Mouse (Mus musculus): Measurements from ENCODE around the gene Sipa1l3. TPM values are rescaled to one million over a fixed set of nuclear protein-coding genes. Genes with fewer than 3 reads are reported as not detected.
A peak's percentile ranks its signal among the peaks of the same experiment; 100 is the strongest.

Gene Sipa1l3
- polyA plus RNA-seq, 1 experiment from 2014 or later = 17.4 TPM

DNA sequence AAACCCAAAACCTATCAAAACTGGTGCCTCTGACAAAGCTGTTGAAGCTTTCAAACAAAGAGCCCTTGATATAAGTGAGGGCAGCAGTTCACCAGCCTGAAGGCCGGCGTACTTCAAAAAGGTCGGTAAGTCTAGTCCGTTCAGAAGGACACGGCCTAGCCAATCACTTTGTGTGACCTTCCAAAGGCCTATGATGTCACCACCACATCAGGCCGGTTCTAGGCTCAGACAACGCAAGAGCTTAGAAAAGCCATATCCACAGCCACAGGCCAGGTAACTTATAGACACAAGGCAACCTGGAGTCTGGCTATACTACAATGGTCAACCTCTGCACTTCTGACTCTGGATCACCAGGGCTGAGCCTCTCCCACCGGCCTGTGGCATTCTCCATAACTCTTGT lies 238.5 kb downstream of the Sipa1l3 start:
- peak overlapping the region; percentile 93 for H3K4me2 ChIP-seq (replicated peaks; ENCODE audit: low read depth, low read length)
- no peak for ATAC-seq (ENCODE audit: low FRiP score, low TSS enrichment)
- H3K9me3 ChIP-seq (ENCODE audit: control insufficient read depth, low read length) = no peaks in the 10 kb centered on the region
- H3K36me3 ChIP-seq (ENCODE audit: control insufficient read depth, insufficient read depth, low read length) = no peaks in the 10 kb centered on the region
- H3K4me3 ChIP-seq (ENCODE audit: low read length) = peak overlapping the region; percentile 50
- H3K27ac ChIP-seq (ENCODE audit: low read depth, low read length) = no peak overlapping the region
- H3K4me1 ChIP-seq (ENCODE audit: control insufficient read depth, insufficient read depth, low read length) = 0 out of 2 replicates have a peak, but pooled peaks cover 6% of the 10 kb centered on the region
- 77% methylated on average over 8 of the region's 8 CpGs for WGBS
- H3K27me3 ChIP-seq (ENCODE audit: control insufficient read depth, insufficient read depth, low read length) = peaks cover 20% of the 10 kb centered on the region
- H3K9ac ChIP-seq (ENCODE audit: low read depth, low read length) = no peak overlapping the region

DNA sequence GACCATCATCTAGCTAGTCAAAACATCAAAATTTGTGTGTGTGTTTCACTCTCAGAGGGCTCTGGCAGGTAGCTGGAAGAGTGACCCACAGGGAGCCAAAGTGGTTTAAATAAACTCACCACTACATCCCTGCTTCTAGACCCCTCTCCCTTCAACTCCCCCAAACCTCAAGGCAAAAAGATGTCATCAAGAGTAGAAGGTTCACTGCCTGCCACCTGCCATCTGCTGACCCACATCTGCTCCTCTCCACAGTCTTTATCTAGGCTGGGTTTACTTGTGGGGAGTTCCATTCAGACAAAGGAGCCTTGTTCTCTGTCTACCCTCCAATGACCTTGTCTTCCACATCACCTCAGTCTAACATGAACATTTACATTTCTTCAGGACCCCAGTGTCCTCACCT lies 239.2 kb downstream of the Sipa1l3 start:
- H3K9me3 ChIP-seq (ENCODE audit: control insufficient read depth, low read length) = no peaks in the 10 kb centered on the region
- H3K4me1 ChIP-seq (ENCODE audit: control insufficient read depth, insufficient read depth, low read length) = 0 out of 2 replicates have a peak, but pooled peaks cover 6% of the 10 kb centered on the region
- no peak overlapping the region for H3K9ac ChIP-seq (ENCODE audit: low read depth, low read length)
- H3K36me3 ChIP-seq (ENCODE audit: control insufficient read depth, insufficient read depth, low read length) = no peaks in the 10 kb centered on the region
- H3K4me2 ChIP-seq (replicated peaks; ENCODE audit: low read depth, low read length) = no peak overlapping the region
- H3K27me3 ChIP-seq (ENCODE audit: control insufficient read depth, insufficient read depth, low read length) = peaks cover 18% of the 10 kb centered on the region
- no peak overlapping the region for H3K27ac ChIP-seq (ENCODE audit: low read depth, low read length)
- ATAC-seq (ENCODE audit: low FRiP score, low TSS enrichment) = no peak
- no peak overlapping the region for H3K4me3 ChIP-seq (ENCODE audit: low read length)

DNA sequence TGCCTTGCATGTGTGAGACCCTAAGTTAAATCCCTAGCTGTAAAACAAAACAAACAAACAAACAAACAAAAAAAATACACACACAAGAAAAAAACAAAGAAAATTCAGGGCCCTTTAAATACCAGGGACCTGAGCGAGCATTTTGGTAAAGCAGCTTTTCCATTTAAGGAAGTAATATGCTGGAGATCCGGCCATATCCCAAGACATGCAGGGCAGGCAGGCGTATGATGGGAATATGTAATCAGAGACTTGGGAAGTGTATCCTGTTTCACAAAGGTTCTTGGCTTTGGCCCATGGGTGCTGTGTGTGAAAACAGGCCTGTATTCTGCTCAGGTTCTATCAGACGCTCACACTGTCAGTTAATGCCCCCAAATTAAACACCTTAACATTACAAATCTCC lies 240.9 kb downstream of the Sipa1l3 start:
- no peaks in the 10 kb centered on the region for H3K9me3 ChIP-seq (ENCODE audit: control insufficient read depth, low read length)
- H3K4me2 ChIP-seq (replicated peaks; ENCODE audit: low read depth, low read length) = no peak overlapping the region
- no peak for ATAC-seq (ENCODE audit: low FRiP score, low TSS enrichment)
- no peaks in the 10 kb centered on the region for H3K36me3 ChIP-seq (ENCODE audit: control insufficient read depth, insufficient read depth, low read length)
- H3K4me1 ChIP-seq (ENCODE audit: control insufficient read depth, insufficient read depth, low read length) = 0 out of 2 replicates have a peak, but pooled peaks cover 6% of the 10 kb centered on the region
- no peak overlapping the region for H3K9ac ChIP-seq (ENCODE audit: low read depth, low read length)
- no peak overlapping the region for H3K4me3 ChIP-seq (ENCODE audit: low read length)
- 87% methylated on average over 4 of the region's 4 CpGs for WGBS
- no peak overlapping the region for H3K27ac ChIP-seq (ENCODE audit: low read depth, low read length)
- H3K27me3 ChIP-seq (ENCODE audit: control insufficient read depth, insufficient read depth, low read length) = peaks cover 18% of the 10 kb centered on the region

DNA sequence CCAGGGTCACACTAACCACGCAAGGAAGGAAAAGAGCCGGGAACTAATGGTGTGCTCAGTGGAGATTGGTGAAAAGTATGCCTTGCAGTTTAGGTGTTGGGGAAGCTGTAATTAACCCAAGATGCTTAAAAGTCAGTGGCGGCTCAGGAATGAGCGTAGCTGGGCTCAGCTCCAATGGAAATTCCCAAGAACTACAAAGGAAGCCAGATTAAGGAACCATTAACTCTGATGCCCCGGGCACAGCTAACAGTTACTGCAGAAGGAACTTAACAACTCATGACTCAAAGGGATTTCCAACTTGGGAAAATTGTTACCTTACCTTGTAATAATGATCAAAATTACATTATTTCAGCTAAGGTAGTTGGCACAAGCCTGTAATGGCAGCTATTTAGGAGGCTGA lies 241.7 kb downstream of the Sipa1l3 start:
- no peak for ATAC-seq (ENCODE audit: low FRiP score, low TSS enrichment)
- H3K4me2 ChIP-seq (replicated peaks; ENCODE audit: low read depth, low read length) = no peak overlapping the region
- no peaks in the 10 kb centered on the region for H3K9me3 ChIP-seq (ENCODE audit: control insufficient read depth, low read length)
- H3K27ac ChIP-seq (ENCODE audit: low read depth, low read length) = no peak overlapping the region
- H3K27me3 ChIP-seq (ENCODE audit: control insufficient read depth, insufficient read depth, low read length) = peaks cover 12% of the 10 kb centered on the region
- H3K4me3 ChIP-seq (ENCODE audit: low read length) = no peak overlapping the region
- H3K36me3 ChIP-seq (ENCODE audit: control insufficient read depth, insufficient read depth, low read length) = no peaks in the 10 kb centered on the region
- H3K9ac ChIP-seq (ENCODE audit: low read depth, low read length) = no peak overlapping the region
- H3K4me1 ChIP-seq (ENCODE audit: control insufficient read depth, insufficient read depth, low read length) = 0 out of 2 replicates have a peak, but pooled peaks cover 3% of the 10 kb centered on the region
- WGBS = 58% methylated on average over 5 of the region's 5 CpGs

DNA sequence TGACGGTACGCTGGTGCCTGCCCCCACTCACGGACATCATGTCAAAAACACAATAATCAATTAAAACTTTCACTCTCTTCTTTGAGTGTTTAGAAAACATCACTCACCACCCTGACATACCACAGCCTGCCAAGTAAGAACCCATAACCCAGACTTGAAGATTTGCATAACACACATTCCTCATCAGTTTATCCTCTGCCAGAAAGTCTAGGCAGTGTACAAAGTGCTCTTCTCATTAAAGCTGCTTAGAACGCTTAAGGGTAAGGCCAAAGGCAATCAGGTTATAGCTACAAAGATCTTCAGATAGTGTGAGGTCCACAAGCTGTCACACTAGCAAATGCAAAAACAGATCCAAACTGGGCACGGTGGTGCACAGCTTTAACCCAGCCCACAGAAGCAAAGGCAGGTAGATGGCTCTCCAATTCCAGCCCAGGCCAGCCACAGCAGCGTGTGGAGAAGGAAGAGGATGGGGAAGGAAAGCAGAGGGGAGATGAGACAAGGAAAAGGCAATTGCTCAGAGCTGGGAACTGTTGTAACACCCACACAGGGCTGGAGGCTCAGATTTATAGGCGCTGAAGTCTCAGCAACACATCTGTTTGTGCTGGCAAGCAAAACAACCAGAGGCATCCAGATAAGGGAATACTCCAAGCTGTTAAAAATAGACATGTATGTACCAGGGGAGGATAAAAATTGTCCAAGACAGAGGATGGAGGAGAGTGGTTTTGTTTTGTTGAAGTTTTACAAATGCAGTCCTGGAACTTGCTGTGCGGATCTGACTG lies 246.6 kb downstream of the Sipa1l3 start:
- no peak overlapping the region for H3K4me2 ChIP-seq (replicated peaks; ENCODE audit: low read depth, low read length)
- no peak overlapping the region for H3K9ac ChIP-seq (ENCODE audit: low read depth, low read length)
- no peaks in the 10 kb centered on the region for H3K9me3 ChIP-seq (ENCODE audit: control insufficient read depth, low read length)
- no peak overlapping the region for H3K27ac ChIP-seq (ENCODE audit: low read depth, low read length)
- 52% methylated on average over 8 of the region's 8 CpGs for WGBS
- no peaks in the 10 kb centered on the region for H3K27me3 ChIP-seq (ENCODE audit: control insufficient read depth, insufficient read depth, low read length)
- no peaks in the 10 kb centered on the region for H3K36me3 ChIP-seq (ENCODE audit: control insufficient read depth, insufficient read depth, low read length)
- H3K4me1 ChIP-seq (ENCODE audit: control insufficient read depth, insufficient read depth, low read length) = peaks cover 8% of the 10 kb centered on the region; the same call in 1 of the 2 replicates
- peak; percentile 34; the same call in 1 of the 2 replicates for ATAC-seq (ENCODE audit: low FRiP score, low TSS enrichment)
- no peak overlapping the region for H3K4me3 ChIP-seq (ENCODE audit: low read length)

DNA sequence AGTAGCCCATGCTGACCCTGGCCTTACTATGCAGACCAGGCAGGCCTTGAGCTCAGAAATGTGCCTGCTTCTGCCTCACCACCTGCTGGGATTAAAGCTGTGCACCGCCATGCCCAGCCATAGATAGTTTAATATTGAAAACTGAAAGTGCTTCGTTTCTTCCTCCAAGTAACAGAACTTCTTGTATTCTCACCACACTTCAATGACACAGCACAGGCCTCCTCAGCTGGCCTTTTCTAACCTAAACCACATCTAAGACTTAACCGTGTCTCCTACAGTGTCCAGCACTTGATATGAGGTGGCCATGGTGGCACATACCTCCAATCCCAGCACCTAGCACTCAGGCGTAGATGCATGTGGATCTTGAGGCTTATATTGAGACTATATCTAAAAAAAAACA lies 248.0 kb downstream of the Sipa1l3 start:
- H3K36me3 ChIP-seq (ENCODE audit: control insufficient read depth, insufficient read depth, low read length) = no peaks in the 10 kb centered on the region
- H3K4me2 ChIP-seq (replicated peaks; ENCODE audit: low read depth, low read length) = no peak overlapping the region
- H3K4me3 ChIP-seq (ENCODE audit: low read length) = no peak overlapping the region
- 82% methylated on average over 4 of the region's 4 CpGs for WGBS
- H3K9me3 ChIP-seq (ENCODE audit: control insufficient read depth, low read length) = no peaks in the 10 kb centered on the region
- no peak overlapping the region for H3K9ac ChIP-seq (ENCODE audit: low read depth, low read length)
- H3K4me1 ChIP-seq (ENCODE audit: control insufficient read depth, insufficient read depth, low read length) = peaks cover 13% of the 10 kb centered on the region; the same call in 1 of the 2 replicates
- no peaks in the 10 kb centered on the region for H3K27me3 ChIP-seq (ENCODE audit: control insufficient read depth, insufficient read depth, low read length)
- no peak for ATAC-seq (ENCODE audit: low FRiP score, low TSS enrichment)
- no peak overlapping the region for H3K27ac ChIP-seq (ENCODE audit: low read depth, low read length)

Other genes with a start within 250 kb of the Sipa1l3 start
- 198 and 239 TPM in 2 replicates for gene Spint2, start 236.7 kb downstream of the Sipa1l3 start, polyA plus RNA-seq (2014; fragmentation: Nextera tagmentation; extraction: Ambion mirVana)
- gene Ppp1r14a, start 229.3 kb downstream of the Sipa1l3 start, polyA plus RNA-seq (2014; fragmentation: Nextera tagmentation; extraction: Ambion mirVana) = 19.3 and 27.7 TPM in 2 replicates
- 4.5 and 5.5 TPM in 2 replicates for gene Dpf1, start 214.7 kb downstream of the Sipa1l3 start, polyA plus RNA-seq (2014; fragmentation: Nextera tagmentation; extraction: Ambion mirVana)
- not detected in 2 replicates for gene Catsperg2, start 208.4 kb upstream of the Sipa1l3 start, polyA plus RNA-seq (2014; fragmentation: Nextera tagmentation; extraction: Ambion mirVana)
- 9.1 and 14.3 TPM in 2 replicates for gene Zfp84, start 249.9 kb upstream of the Sipa1l3 start, polyA plus RNA-seq (2014; fragmentation: Nextera tagmentation; extraction: Ambion mirVana)

Measured in kidney, embryonic 14.5 days (tissue).